Mouse (Mus musculus) heart, embryonic 12.5 days (tissue): Measurements from ENCODE around the gene Hist1h2bh. TPM values are rescaled to one million over a fixed set of nuclear protein-coding genes. Genes with fewer than 3 reads are reported as not detected.
"Not testable (repeated sequence)": the region's sequence is repeated elsewhere in the genome, so short reads cannot be mapped to it uniquely, and the experiment has no call there.

ENCODE experiments used
- ATAC-seq: fragments of 200-750 bp; cut with Nextera tagmentation; 2 replicates; pipeline ENCODE4 v1.8.0; 2017; ENCODE audit warnings: moderate TSS enrichment, moderate library complexity; ENCODE audit not compliant: insufficient number of reproducible peaks, low FRiP score
- H3K27ac ChIP-seq: fragments of 300-500 bp; sonication (generic); 2 replicates; pipeline ENCODE4 v1.5.1; 2016; ENCODE audit warnings: mild to moderate bottlenecking, moderate library complexity; ENCODE audit not compliant: poor library complexity, severe bottlenecking
- H3K27me3 ChIP-seq: fragments of 300-500 bp; sonication (generic); replicated peaks from 2 replicates; pipeline ENCODE4 v1.6.1; 2016; ENCODE audit warnings: mild to moderate bottlenecking, moderate library complexity
- H3K36me3 ChIP-seq: fragments of 300-500 bp; sonication (generic); 2 replicates; pipeline ENCODE4 v1.6.1; 2016; ENCODE audit warnings: mild to moderate bottlenecking, moderate library complexity
- H3K4me1 ChIP-seq: fragments of 300-500 bp; sonication (generic); replicated peaks from 2 replicates; pipeline ENCODE4 v1.6.1; 2016; ENCODE audit warnings: mild to moderate bottlenecking
- H3K4me2 ChIP-seq: fragments of 300-500 bp; sonication (generic); 2 replicates; pipeline ENCODE4 v1.6.1; 2016; ENCODE audit warnings: mild to moderate bottlenecking, moderate library complexity
- H3K4me3 ChIP-seq: fragments of 300-500 bp; sonication (generic); 2 replicates; pipeline ENCODE4 v1.5.1; 2016; ENCODE audit warnings: mild to moderate bottlenecking
- H3K9ac ChIP-seq: fragments of 300-500 bp; sonication (generic); 2 replicates; pipeline ENCODE4 v1.6.1; 2016; ENCODE audit warnings: mild to moderate bottlenecking, moderate library complexity
- H3K9me3 ChIP-seq: fragments of 300-500 bp; sonication (generic); replicated peaks from 2 replicates; pipeline ENCODE4 v1.6.1; 2016; ENCODE audit warnings: mild to moderate bottlenecking, moderate library complexity
- WGBS: fragments of 180-500 bp; shearing (Covaris S2); methylation state at CpG from one replicate; pipeline ENCODE4 v1.1.7; 2016; 5-methylcytosine and 5-hydroxymethylcytosine counted together
- polyA plus RNA-seq: library from polyadenylated mRNA; unstranded; fragments of >200 nt; fragmentation: Nextera tagmentation; extraction: Ambion mirVana; gene quantifications from 2 replicates; pipeline ENCODE4 v1.2.1, GENCODE M21; 2016

Hist1h2bh gene
- polyA plus RNA-seq, 1 experiment from 2014 or later = 0.26 TPM

DNA sequence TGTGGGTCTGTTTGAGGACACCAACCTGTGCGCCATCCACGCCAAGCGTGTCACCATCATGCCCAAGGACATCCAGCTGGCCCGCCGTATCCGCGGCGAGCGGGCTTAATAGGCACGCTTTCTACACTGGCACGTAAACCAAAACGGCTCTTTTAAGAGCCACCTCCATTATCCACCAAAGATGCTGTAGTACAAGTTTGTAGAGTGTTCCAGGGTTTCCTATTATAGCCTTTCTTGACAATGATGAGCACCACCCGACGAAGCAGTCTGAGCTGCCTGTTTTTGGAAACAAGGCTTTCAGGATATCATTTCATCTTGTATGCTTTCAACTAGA, 1.6 kb upstream of the Hist1h2bh start:
- not testable (repeated sequence) for H3K9me3 ChIP-seq

DNA sequence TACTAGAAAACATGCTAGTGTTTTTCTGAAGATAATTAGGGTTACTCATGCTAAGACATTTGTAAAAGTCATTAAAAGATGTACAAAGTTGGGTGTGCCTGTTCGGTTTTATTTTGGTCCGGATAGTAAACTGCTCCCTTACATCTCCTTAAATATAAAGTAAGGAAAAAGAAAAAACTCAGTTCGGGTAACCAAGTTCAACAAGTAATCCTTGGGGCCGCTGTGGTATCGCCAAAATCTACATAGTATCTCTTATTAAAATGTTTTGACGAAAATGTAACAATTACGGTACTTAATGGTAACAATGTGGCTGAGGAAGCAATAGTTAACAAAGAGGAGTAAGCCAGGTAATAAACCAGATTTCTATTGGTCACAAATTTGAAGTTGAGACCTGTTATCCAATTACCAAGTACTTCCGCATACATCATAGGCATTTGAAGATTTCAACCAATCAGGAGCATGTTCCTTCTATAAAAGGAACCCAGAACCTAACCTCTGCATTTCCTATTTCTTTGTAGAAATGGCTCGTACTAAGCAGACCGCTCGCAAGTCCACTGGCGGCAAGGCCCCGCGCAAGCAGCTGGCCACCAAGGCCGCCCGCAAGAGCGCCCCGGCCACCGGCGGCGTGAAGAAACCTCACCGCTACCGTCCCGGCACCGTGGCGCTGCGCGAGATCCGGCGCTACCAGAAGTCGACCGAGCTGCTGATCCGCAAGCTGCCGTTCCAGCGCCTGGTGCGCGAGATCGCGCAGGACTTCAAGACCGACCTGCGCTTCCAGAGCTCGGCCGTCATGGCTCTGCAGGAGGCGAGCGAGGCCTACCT, 984 bp upstream of the Hist1h2bh start, which contains the start of gene Hist1h3f:
Hist1h3f (plus strand) TSS at position 88 of the 822 bp plus-strand sequence.
- H3K4me3 ChIP-seq = peak within 1 kb of the TSS; percentile 57
- H3K9me3 ChIP-seq = no peaks in the 10 kb centered on the region
- H3K4me2 ChIP-seq = peak within 1 kb of the TSS; percentile 82
- H3K27me3 ChIP-seq = no peaks in the 10 kb centered on the region
- WGBS = under 1% methylated on average over 26 of the region's 45 CpGs
- H3K4me1 ChIP-seq = peaks cover 5% of the 10 kb centered on the region; the same call in 1 of the 2 replicates
- H3K9ac ChIP-seq = peak within 1 kb of the TSS; percentile 74
- peak within 1 kb of the TSS; percentile 94 for H3K27ac ChIP-seq
- ATAC-seq = peak; percentile 90
- no peaks in the 10 kb centered on the region for H3K36me3 ChIP-seq

More for the DNA sequence above, 1.6 kb upstream of the Hist1h2bh start:
- Histone ChIP-seq H3K4me3 (peak overlapping the region; percentile 57), H3K27ac (peak overlapping the region; percentile 94), H3K9ac (peak overlapping the region; percentile 74; the same call in 1 of the 2 replicates), H3K4me2 (peak overlapping the region; percentile 58)
- not testable (repeated sequence) for H3K4me1 ChIP-seq, H3K36me3 ChIP-seq, H3K27me3 ChIP-seq
- WGBS = under 1% methylated on average over 12 of the region's 14 CpGs
- peak; percentile 42 for ATAC-seq

DNA sequence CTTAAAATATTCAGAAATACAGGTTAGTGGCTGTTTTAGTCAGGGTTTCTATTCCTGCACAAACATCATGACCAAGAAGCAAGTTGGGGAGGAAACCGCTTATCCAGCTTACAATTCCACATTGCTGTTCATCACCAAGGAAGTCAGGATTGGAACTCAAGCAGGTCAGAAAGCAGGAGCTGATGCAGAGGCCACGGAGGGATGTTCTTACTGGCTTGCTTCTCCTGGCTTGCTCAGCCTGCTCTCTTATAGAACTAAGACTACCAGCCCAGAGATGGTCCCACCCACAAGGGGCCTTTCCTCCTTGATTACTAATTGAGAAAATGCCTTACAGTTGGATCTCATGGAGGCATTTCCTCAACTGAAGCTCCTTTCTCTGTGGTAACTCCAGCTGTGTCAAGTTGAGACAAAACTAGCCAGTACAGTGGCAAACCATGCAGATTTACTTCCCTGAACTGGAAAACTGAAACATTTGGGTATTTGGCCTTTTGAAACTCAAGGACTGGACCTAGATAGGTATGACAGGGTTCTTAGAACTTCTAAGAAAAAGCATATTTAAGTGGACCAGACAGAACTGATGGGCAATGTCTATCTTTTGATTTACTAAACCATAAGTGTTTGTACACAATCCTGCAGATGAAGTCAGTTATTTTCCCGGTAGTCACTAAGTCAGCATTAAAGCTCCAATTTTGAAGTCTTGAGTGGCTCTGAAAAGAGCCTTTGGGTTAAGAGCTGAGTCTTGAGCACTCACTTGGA, 789 bp downstream of the Hist1h2bh start:
- H3K27me3 ChIP-seq, H3K4me1 ChIP-seq, ATAC-seq, H3K9me3 ChIP-seq, H3K36me3 ChIP-seq: not testable (repeated sequence)
- 8% methylated on average over 3 of the region's 3 CpGs for WGBS
- Histone ChIP-seq H3K4me3 (peak overlapping the region; percentile 56), H3K4me2 (peak overlapping the region; percentile 82), H3K27ac (peak overlapping the region; percentile 94), H3K9ac (peak overlapping the region; percentile 71)

DNA sequence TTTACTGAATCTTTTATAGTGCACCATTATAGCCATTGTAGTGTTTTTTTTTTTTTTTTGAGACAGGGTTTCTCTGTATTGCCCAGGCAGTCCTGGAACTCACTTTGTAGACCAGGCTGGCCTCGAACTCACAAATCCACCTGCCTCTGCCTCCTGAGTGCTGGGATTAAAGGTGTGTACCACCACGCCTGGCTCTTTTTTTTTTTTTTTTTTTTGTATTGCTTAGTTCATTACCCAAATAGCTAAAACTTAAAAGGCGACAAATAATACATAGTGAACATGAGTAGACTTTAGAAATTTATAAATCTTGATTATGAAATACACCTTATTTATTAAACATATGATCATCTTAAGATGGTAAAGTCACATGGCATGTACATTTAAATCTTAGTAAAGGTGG, 1.7 kb downstream of the Hist1h2bh start:
- H3K9ac ChIP-seq = no peak overlapping the region
- H3K27ac ChIP-seq = no peak overlapping the region
- no peaks in the 10 kb centered on the region for H3K9me3 ChIP-seq
- H3K27me3 ChIP-seq = no peaks in the 10 kb centered on the region
- 78% methylated on average over 3 of the region's 3 CpGs for WGBS
- no peak for ATAC-seq
- H3K4me2 ChIP-seq = no peak overlapping the region
- H3K36me3 ChIP-seq = no peaks in the 10 kb centered on the region
- peaks cover 10% of the 10 kb centered on the region for H3K4me1 ChIP-seq
- no peak overlapping the region for H3K4me3 ChIP-seq

DNA sequence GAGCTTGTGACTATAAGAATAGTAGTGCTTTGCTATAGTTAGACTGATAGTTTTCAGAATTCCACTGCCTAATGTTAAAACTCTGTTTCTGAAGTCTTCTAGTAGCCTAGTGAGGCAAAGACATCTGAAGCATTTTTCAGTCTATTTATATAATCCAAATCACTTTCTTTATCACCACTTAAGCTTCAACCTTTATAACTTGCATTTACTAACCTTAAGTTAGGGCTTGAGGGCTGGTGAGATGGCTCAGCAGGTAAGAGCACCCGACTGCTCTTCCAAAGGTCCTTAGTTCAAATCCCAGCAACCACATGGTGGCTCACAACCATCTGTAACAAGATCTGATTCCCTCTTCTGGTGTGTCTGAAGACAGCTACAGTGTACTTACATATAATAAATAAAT, 3.4 kb downstream of the Hist1h2bh start:
- not testable (repeated sequence) for H3K4me2 ChIP-seq, H3K36me3 ChIP-seq, ATAC-seq, H3K4me3 ChIP-seq, H3K9me3 ChIP-seq, H3K27me3 ChIP-seq, H3K27ac ChIP-seq, H3K9ac ChIP-seq
- 59% methylated on average over 1 of the region's 1 CpGs for WGBS
- peaks cover 15% of the 10 kb centered on the region for H3K4me1 ChIP-seq

DNA sequence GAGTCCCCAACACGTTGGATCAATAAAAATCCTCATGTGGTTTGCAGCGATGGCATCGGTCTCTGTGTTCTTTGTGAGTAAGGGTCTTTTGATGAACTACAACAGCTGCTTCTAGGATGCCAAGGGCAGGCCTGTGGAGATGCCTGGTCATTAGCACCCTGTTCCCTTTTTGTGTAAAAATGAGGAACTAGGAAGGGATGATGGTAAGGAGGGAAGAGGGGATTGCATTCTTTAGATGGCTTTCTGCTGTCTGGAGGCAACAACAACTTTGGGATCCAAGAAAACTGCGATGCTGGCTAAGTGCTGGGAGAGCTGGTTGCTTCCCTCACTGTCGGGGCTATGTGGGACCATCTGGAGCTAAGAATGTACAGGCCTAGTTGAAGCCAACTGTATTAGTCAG, 4.9 kb downstream of the Hist1h2bh start:
- no peaks in the 10 kb centered on the region for H3K9me3 ChIP-seq
- H3K4me2 ChIP-seq = no peak overlapping the region
- no peak overlapping the region for H3K27ac ChIP-seq
- no peak overlapping the region for H3K9ac ChIP-seq
- no peak overlapping the region for H3K4me3 ChIP-seq
- H3K27me3 ChIP-seq = no peaks in the 10 kb centered on the region
- WGBS = 84% methylated on average over 5 of the region's 5 CpGs
- ATAC-seq = no peak
- H3K4me1 ChIP-seq = peaks cover 19% of the 10 kb centered on the region
- no peaks in the 10 kb centered on the region for H3K36me3 ChIP-seq

DNA sequence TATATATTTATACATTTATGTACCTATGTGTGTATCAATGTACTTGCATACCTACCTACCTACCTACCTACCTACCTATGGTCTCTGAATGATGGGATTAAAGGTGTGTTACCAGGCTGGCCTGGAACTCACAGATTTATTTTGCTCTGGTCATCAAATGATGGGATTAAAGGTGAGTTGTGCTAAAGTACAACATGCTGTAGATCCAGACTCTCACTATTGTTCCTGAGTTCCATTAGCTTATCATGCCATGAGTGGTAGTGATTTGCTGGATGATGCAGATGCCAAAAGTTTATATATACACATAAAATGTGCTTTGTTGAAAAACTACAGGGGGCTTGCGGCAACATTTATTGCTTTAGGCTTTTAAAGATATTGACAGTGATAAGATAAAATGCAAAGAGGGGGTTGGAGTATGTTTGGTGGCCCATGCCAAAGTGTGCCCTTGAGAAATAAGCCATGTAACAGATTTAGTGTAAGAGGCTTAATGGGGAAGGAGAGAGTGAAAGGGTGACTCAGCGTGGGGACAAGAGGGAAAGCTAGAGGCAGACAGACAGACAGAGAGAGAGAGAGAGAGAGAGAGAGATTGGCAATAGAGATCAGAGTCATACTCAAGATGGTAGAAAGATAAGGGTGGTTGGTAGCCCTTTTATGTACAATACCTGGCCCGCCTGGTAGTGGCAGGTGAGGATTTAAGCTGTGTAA, 6.0 kb downstream of the Hist1h2bh start:
- Histone ChIP-seq H3K4me3 (no peak overlapping the region), H3K9ac (no peak overlapping the region), H3K4me1 (peaks cover 25% of the 10 kb centered on the region), H3K9me3 (no peaks in the 10 kb centered on the region), H3K36me3 (no peaks in the 10 kb centered on the region), H3K27me3 (no peaks in the 10 kb centered on the region), H3K4me2 (peak overlapping the region; percentile 36; the same call in 1 of the 2 replicates), H3K27ac (no peak overlapping the region)
- ATAC-seq = no peak
- WGBS = 78% methylated on average over 3 of the region's 3 CpGs

DNA sequence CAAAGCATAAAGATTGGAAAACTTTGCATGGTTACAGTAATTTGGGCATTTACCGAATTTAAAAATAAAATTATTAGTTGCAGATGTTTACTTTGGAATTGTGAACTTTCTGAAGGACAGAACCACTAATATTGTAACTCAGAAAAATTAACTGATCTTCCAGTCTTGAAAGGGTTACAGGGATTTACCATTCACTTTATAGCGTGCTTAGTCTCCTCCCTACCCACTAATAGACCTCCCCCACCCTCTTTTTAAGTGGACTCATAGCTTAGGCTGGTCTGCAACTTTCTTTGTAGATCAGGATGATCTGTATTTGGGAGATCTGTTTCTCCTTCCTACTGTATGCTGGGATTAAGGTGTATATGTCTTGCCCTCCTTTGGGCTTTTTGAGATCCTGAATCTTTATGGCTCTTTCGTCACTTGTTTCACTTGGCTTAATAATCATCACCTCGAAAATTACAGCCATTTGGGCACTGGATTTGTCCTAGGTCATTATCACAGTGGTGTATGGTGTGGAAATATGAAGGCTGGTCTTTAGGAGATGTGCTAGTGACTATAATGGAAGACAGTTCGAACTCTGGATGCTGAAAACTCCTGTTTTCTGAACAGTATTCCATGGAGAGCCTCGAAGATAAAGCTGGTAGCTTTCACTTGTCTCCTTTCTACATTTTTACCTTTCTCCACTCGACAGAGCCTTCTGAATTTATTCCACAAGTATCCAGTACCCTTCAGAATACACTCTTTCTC, 6.9 kb downstream of the Hist1h2bh start:
- Histone ChIP-seq H3K36me3 (no peaks in the 10 kb centered on the region), H3K27me3 (no peaks in the 10 kb centered on the region), H3K4me1 (peaks cover 24% of the 10 kb centered on the region), H3K9ac (peak overlapping the region; percentile 70), H3K4me2 (peak overlapping the region; percentile 68), H3K9me3 (no peaks in the 10 kb centered on the region), H3K27ac (peak overlapping the region; percentile 51; the same call in 1 of the 2 replicates), H3K4me3 (peak overlapping the region; percentile 43)
- 25% methylated on average over 7 of the region's 7 CpGs for WGBS
- ATAC-seq = no peak

DNA sequence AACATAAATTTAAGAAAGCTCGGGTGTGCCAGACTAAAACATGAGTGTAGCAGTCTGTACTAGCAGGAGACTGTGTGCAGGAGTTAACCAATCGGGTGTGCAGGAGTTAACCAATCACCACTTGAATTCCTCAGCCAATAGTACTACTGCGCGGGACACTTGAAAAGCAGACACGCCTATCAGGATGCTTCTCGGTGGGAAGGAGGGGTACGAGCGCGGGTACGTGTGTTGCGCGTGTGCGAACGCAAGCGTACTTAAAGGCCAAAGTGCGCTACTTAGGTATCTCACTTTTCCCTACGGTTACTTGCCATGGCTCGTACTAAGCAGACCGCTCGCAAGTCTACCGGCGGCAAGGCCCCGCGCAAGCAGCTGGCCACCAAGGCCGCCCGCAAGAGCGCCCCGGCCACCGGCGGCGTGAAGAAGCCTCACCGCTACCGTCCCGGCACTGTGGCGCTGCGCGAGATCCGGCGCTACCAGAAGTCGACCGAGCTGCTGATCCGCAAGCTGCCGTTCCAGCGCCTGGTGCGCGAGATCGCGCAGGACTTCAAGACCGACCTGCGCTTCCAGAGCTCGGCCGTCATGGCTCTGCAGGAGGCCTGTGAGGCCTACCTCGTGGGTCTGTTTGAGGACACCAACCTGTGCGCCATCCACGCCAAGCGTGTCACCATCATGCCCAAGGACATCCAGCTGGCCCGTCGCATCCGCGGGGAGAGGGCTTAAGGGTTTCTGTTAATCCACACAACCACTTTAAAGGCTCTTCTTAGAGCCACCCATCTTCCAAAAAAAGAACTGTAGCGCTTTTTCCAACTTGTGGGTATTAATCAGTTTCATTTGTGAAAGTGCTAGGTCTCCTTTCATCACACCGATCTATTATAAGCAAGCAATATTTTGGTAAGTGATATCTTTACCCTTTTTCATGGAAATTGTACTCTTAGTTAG, 7.8 kb downstream of the Hist1h2bh start, which contains the start of gene Hist1h3g:
Hist1h3g (plus strand) TSS at position 286 of the 939 bp plus-strand sequence.
- H3K9ac ChIP-seq = peak within 1 kb of the TSS; percentile 76
- under 1% methylated on average over 50 of the region's 62 CpGs for WGBS
- H3K9me3 ChIP-seq, H3K36me3 ChIP-seq, H3K27me3 ChIP-seq: not testable (repeated sequence)
- H3K27ac ChIP-seq = peak within 1 kb of the TSS; percentile 86
- H3K4me1 ChIP-seq = peaks cover 24% of the 10 kb centered on the region
- ATAC-seq = peak; percentile 88
- H3K4me3 ChIP-seq = peak within 1 kb of the TSS; percentile 63
- H3K4me2 ChIP-seq = peak within 1 kb of the TSS; percentile 80
